Comparison of ENCODE assay signal across 7 mouse cellular contexts in genomic region chr8:83565731-83566375, GRCm38 (mm10). TPM values are rescaled to one million over a fixed set of nuclear protein-coding genes. Genes with fewer than 3 reads are reported as not detected.
DNase-seq lines count a peak whose midpoint lies in the region; ATAC-seq and TF ChIP-seq lines count a peak whose summit lies in the region.

No protein-coding gene starts in this region.

- DNase-seq in lung, postnatal 0 days (ENCODE audit: low spot score): no peak
- no peak for DNase-seq in lung, adult 18-20 months
- peak; percentile 18 to 24 for DNase-seq in cerebellum, postnatal 36 days
- DNase-seq in liver, embryonic 13.5 days: no peak
- DNase-seq in spleen, postnatal 36 days (ENCODE audit: low spot score in 2 of 2): peak; percentile 26 to 56

- no peak for ATAC-seq in lung, postnatal 0 days
- no peak for ATAC-seq in heart, embryonic 16.5 days (replicated peaks; ENCODE audit: extremely low read depth, insufficient read depth, low FRiP score)
- ATAC-seq in liver, embryonic 13.5 days (ENCODE audit: low read depth): peak; percentile 51
- no peak for ATAC-seq in frontal cortex, adult (ENCODE audit: low TSS enrichment)

- H3K27me3 ChIP-seq in lung, postnatal 0 days (replicated peaks; ENCODE audit: insufficient read depth, low read length): no peaks in the 10 kb centered on the region
- no peaks in the 10 kb centered on the region for H3K27me3 ChIP-seq in heart, embryonic 16.5 days (ENCODE audit: control insufficient read depth, insufficient read depth, low read length)
- H3K27me3 ChIP-seq in liver, embryonic 13.5 days: no peaks in the 10 kb centered on the region

- no peaks in the 10 kb centered on the region for H3K9me3 ChIP-seq in lung, postnatal 0 days (ENCODE audit: low read length)
- H3K9me3 ChIP-seq in heart, embryonic 16.5 days (replicated peaks; ENCODE audit: control insufficient read depth, low read length): no peaks in the 10 kb centered on the region
- H3K9me3 ChIP-seq in liver, embryonic 13.5 days (replicated peaks): no peaks in the 10 kb centered on the region

- TF ChIP-seq CTCF in lung, postnatal 0 days (IDR thresholded peaks at IDR 0.05): peak; percentile 53

- 76% methylated on average over 9 of the region's 9 CpGs for WGBS in lung, postnatal 0 days
- 75% methylated on average over 9 of the region's 9 CpGs for WGBS in heart, embryonic 16.5 days
- 69% methylated on average over 9 of the region's 9 CpGs for WGBS in liver, embryonic 13.5 days (ENCODE audit: insufficient replicate concordance)

- no peak overlapping the region for H3K9ac ChIP-seq in lung, postnatal 0 days (replicated peaks; ENCODE audit: low read depth)
- H3K9ac ChIP-seq in heart, embryonic 16.5 days (ENCODE audit: low read length): no peak overlapping the region
- peak overlapping the region; percentile 46 for H3K9ac ChIP-seq in liver, embryonic 13.5 days

- peak overlapping the region; percentile 81; the same call in 1 of the 2 replicates for H3K4me2 ChIP-seq in lung, postnatal 0 days (replicated peaks; ENCODE audit: low read depth, low read length)
- peak overlapping the region; percentile 35; the same call in 1 of the 2 replicates for H3K4me2 ChIP-seq in heart, embryonic 16.5 days (ENCODE audit: low read depth, low read length)
- H3K4me2 ChIP-seq in liver, embryonic 13.5 days: peak overlapping the region; percentile 76

- H3K27ac ChIP-seq in lung, postnatal 0 days (ENCODE audit: low read length): no peak overlapping the region
- no peak overlapping the region for H3K27ac ChIP-seq in heart, embryonic 16.5 days (ENCODE audit: low read length)
- no peak overlapping the region for H3K27ac ChIP-seq in liver, embryonic 13.5 days

- no peak overlapping the region for H3K4me3 ChIP-seq in lung, postnatal 0 days (ENCODE audit: low read depth, low read length)
- peak overlapping the region; percentile 88; the same call in 1 of the 2 replicates for H3K4me3 ChIP-seq in heart, embryonic 16.5 days (ENCODE audit: low read length)
- peak overlapping the region; percentile 75 for H3K4me3 ChIP-seq in liver, embryonic 13.5 days (replicated peaks)

- no peak for TF ChIP-seq EP300 in lung, postnatal 0 days (IDR thresholded peaks at IDR 0.05)

- peaks cover 6% of the 10 kb centered on the region; the same call in 1 of the 2 replicates for H3K4me1 ChIP-seq in lung, postnatal 0 days (ENCODE audit: insufficient read depth, low read depth, low read length)
- H3K4me1 ChIP-seq in heart, embryonic 16.5 days (ENCODE audit: control insufficient read depth, insufficient read depth, low read length): peaks cover 15% of the 10 kb centered on the region
- H3K4me1 ChIP-seq in liver, embryonic 13.5 days (replicated peaks): peaks cover 72% of the 10 kb centered on the region

- no peaks in the 10 kb centered on the region for H3K36me3 ChIP-seq in lung, postnatal 0 days (ENCODE audit: insufficient read depth, low read length)
- 0 out of 2 replicates have a peak, but pooled peaks cover 4% of the 10 kb centered on the region for H3K36me3 ChIP-seq in heart, embryonic 16.5 days (ENCODE audit: control insufficient read depth, insufficient read depth)
- H3K36me3 ChIP-seq in liver, embryonic 13.5 days: peaks cover 25% of the 10 kb centered on the region

RNA-seq across cellular contexts. Expression of gene Ndufb7, which starts 0.6 kb away (rescaled TPM):
- 258 and 286 TPM in 2 replicates for polyA plus RNA-seq in lung, postnatal 0 days (2015; fragmentation: Nextera tagmentation; extraction: Ambion mirVana)
- polyA plus RNA-seq in heart, embryonic 16.5 days (2015; fragmentation: Nextera tagmentation; extraction: Ambion mirVana): 612 and 678 TPM in 2 replicates
- 268 and 288 TPM in 2 replicates for polyA plus RNA-seq in liver, embryonic 13.5 days (2015; fragmentation: Nextera tagmentation; extraction: Ambion mirVana)

RNA-seq across cellular contexts. Expression of gene Olfr370, which starts 30.3 kb away (rescaled TPM):
- not detected in 2 replicates for polyA plus RNA-seq in lung, postnatal 0 days (2015; fragmentation: Nextera tagmentation; extraction: Ambion mirVana)
- polyA plus RNA-seq in heart, embryonic 16.5 days (2015; fragmentation: Nextera tagmentation; extraction: Ambion mirVana): not detected in 2 replicates
- not detected in 2 replicates for polyA plus RNA-seq in liver, embryonic 13.5 days (2015; fragmentation: Nextera tagmentation; extraction: Ambion mirVana)

RNA-seq across cellular contexts. Expression of gene Tecr, which starts 41.9 kb away (rescaled TPM):
- 273 and 293 TPM in 2 replicates for polyA plus RNA-seq in lung, postnatal 0 days (2015; fragmentation: Nextera tagmentation; extraction: Ambion mirVana)
- polyA plus RNA-seq in heart, embryonic 16.5 days (2015; fragmentation: Nextera tagmentation; extraction: Ambion mirVana): 372 and 402 TPM in 2 replicates
- 334 and 348 TPM in 2 replicates for polyA plus RNA-seq in liver, embryonic 13.5 days (2015; fragmentation: Nextera tagmentation; extraction: Ambion mirVana)

RNA-seq across cellular contexts. Expression of gene Dnajb1, which starts 42.1 kb away (rescaled TPM):
- 34.3 and 43.6 TPM in 2 replicates for polyA plus RNA-seq in lung, postnatal 0 days (2015; fragmentation: Nextera tagmentation; extraction: Ambion mirVana)
- 47.8 and 49.3 TPM in 2 replicates for polyA plus RNA-seq in heart, embryonic 16.5 days (2015; fragmentation: Nextera tagmentation; extraction: Ambion mirVana)
- 54.5 and 59.6 TPM in 2 replicates for polyA plus RNA-seq in liver, embryonic 13.5 days (2015; fragmentation: Nextera tagmentation; extraction: Ambion mirVana)

Comparison
In these comparisons a context has a peak if more than half of its experiments do, and no peak if none do; other contexts are left out.
1. DNase-seq: peak in cerebellum, postnatal 36 days (2 of 2) and spleen, postnatal 36 days (2 of 2); none in lung, postnatal 0 days (single experiment), lung, adult 18-20 months (0 of 2) and liver, embryonic 13.5 days (single experiment).
2. Peak in every context shown above with its lines, with median percentiles within 50 percentile points of each other: H3K4me2 ChIP-seq.